Mouse (Mus musculus): ENCODE results near the gene Uqcrq. TPM values are rescaled to one million over a fixed set of nuclear protein-coding genes. Genes with fewer than 3 reads are reported as not detected.
"Not testable (repeated sequence)": the region's sequence is repeated elsewhere in the genome, so short reads cannot be mapped to it uniquely, and the experiment has no call there.

The Uqcrq gene
- polyA plus RNA-seq, 1 experiment = 665 TPM

DNA sequence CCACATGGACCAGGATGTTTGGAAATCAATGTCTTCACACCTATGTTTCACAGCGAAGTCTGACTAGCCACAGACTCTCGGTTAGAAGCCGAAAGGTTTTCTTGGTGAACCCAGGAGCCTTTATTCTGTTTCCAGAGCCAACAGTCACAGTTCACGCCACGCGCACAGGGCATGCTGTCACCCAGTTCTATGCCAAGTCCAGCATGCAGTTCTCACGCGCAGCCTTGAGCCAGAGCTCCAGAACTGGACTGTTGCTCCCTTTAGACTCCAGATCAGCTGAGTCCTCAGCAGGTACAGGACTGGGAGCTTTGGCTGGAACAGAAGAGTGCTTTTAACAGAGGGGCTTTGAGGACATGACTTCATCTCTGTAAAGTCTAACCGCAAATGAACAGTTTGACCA is 21.8 kb upstream of the Uqcrq start:
- DNase-seq (ENCODE audit: low read depth) = no peak

DNA sequence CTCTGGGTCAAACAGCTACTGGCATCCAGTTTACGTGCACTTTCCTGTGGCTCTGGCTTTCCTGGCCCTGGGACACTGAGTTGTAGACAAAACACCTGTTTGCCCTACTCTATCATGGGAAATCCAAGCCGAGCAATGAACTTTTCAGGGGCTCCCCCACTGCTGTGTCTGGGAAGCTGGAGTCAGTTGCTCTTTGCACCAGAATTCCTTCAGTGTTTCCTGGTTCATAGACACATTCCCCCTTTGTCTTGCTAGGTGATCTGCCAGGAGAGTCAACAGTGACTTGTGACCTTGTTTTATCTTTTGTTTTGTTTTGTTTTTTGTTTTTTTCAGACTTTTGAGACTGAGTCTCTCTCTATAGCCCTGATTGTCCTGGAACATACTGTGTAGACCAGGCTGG is 20.7 kb upstream of the Uqcrq start:
- no peak for DNase-seq (ENCODE audit: low read depth)

GRCm38 (mm10) chr11:53450070-53450705 is 19.6 kb upstream of the Uqcrq start:
- no peak for DNase-seq (ENCODE audit: low read depth)

GRCm38 (mm10) chr11:53448529-53448928 is 17.9 kb upstream of the Uqcrq start:
- DNase-seq (ENCODE audit: low read depth) = no peak

GRCm38 (mm10) chr11:53447996-53448395 is 17.4 kb upstream of the Uqcrq start:
- no peak for DNase-seq (ENCODE audit: low read depth)

DNA sequence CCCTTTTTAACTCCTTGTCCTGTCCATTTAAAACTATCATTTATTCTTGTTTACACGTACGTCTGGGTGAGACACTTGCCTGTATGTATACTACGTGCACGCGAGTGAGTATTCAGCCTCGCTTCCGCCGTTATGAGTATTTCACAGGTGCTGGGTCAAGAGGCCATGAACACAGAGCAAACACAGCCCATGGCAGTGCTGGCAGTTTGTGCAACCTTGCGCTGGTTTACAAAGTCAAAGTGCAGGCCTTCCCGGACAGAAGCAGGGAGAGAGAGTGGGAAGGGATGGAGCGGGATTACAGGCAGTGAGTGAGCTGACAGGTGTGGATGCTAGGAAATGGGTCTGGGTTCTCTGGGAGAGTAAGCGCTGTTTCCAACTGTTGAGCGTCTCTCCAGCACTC is 15.6 kb upstream of the Uqcrq start:
- no peak for DNase-seq (ENCODE audit: low read depth)

GRCm38 (mm10) chr11:53445562-53445961 is 14.9 kb upstream of the Uqcrq start:
- DNase-seq (ENCODE audit: low read depth) = no peak

DNA sequence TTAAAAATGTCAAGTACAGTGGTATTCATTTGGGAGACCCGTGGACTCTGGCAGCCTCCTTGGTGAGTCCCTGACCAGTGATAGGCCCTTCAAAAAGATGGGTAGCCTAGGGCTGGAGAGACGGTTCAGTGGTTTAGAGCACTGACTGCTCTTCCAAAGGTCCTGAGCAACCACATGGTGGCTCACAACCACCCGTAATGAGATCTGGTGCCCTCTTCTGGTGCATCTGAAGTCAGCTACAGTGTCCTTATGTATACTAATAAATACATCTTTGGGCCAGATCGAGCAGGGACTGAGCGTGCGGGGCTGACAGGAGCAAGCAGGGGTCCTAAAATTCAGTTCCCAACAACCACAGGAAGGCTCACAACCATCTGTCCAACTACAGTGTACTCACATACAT is 13.2 kb upstream of the Uqcrq start:
- DNase-seq (ENCODE audit: low read depth) = no peak

GRCm38 (mm10) chr11:53441921-53442320 is 11.3 kb upstream of the Uqcrq start:
- DNase-seq (ENCODE audit: low read depth) = no peak

GRCm38 (mm10) chr11:53436338-53436737 is 5.7 kb upstream of the Uqcrq start:
- DNase-seq (ENCODE audit: low read depth) = no peak

- no peak for DNase-seq (ENCODE audit: low read depth)
These were observed 4.9 kb upstream of the Uqcrq start for GRCm38 (mm10) chr11:53435504-53435903.

- DNase-seq (ENCODE audit: low read depth) = no peak
These were observed 2.4 kb upstream of the Uqcrq start for GRCm38 (mm10) chr11:53433057-53433456.

DNA sequence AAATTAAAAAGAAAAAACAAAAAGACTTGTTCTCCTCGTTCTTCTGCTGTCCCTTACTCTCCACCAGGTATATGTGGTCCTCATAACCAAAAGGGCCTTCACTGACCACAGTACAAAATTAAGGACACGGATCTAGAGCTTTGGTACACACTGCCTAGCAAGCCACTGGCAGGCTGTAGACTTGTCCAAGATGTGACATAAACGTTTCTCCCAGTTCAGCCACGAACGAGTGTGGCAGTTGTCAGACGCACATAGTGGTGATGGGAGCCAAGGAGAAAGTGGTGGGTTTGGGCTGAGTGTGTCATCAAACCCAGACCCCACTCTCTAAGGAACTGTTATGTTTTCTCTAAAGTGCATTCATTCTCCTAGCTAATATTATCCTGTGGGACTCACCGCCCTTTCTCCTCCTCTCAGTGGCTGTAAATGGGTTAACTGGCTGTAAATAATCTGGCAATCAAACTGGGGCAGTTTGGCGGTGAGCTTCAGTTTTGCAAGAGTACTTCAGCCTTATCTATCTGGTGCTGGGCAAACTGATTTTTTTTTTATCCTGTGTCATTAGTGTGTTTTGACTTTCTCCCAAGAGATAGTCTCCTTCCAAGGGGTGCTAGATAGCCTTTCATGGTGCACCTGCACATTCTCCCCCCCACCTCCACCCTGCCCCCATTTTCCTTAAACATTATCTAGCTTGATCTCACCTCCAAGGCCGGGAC is 871 bp upstream of the Uqcrq start:
- DNase-seq (ENCODE audit: low read depth) = no peak

DNA sequence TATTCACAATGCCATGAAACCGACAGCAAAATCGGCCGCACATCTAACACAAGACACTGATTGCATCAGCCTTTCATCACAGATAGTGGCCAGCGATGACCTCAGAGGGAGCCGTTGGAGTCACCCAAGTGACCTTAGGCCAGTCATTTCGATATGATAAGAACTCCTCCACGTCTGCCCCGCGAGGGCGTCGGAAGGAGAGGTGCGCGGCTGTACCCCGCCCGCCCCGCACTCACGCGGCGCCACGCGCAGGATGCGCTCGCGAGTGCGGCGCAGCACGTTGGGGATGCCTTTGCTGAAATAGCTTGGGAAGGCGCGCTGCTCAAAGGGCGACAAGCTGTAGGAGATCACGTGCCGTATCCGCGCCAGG is 346 bp downstream of the Uqcrq start:
- no peak for DNase-seq (ENCODE audit: low read depth)

GRCm38 (mm10) chr11:53429182-53429581 is 1.4 kb downstream of the Uqcrq start:
- DNase-seq (ENCODE audit: low read depth) = no peak

- DNase-seq (ENCODE audit: low read depth) = no peak
These were observed 1.9 kb downstream of the Uqcrq start for GRCm38 (mm10) chr11:53428716-53429057.

- DNase-seq (ENCODE audit: low read depth) = no peak
These were observed 2.5 kb downstream of the Uqcrq start for GRCm38 (mm10) chr11:53427993-53428715.

GRCm38 (mm10) chr11:53426914-53427313 is 3.7 kb downstream of the Uqcrq start:
- DNase-seq (ENCODE audit: low read depth) = not testable (repeated sequence)

DNA sequence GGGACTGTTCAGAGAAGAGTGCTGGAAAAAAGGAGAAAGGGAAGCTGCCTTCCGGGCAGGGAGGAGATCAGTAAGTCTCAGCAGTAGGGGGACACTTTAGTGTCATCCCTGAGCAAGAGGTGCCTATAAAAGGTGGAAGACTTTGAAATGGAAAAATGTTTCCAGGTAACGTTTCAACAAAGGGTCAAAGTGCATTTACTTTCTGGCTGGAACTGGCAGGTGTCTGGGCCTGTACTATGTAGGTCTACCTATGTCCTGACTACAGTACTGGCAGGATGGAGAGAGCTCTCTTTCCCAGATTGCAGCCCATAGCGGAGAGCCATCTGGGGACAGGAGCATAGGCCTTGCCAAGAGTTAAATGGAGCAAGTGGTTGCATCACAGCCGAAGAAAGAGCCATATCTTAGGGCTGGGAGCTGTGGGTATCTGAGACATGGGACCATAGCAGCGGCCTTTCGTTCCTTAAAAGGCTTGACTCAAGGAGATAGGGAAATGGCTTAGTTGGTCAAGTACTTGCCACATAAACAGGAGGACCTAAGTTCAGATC is 4.8 kb downstream of the Uqcrq start:
- DNase-seq (ENCODE audit: low read depth) = no peak

GRCm38 (mm10) chr11:53425251-53425650 is 5.4 kb downstream of the Uqcrq start:
- no peak for DNase-seq (ENCODE audit: low read depth)

- no peak for DNase-seq (ENCODE audit: low read depth)
These were observed 5.8 kb downstream of the Uqcrq start for GRCm38 (mm10) chr11:53424826-53425225.

- no peak for DNase-seq (ENCODE audit: low read depth)
These were observed 7.6 kb downstream of the Uqcrq start, which contains the start of gene Leap2 for GRCm38 (mm10) chr11:53423036-53423435. Gene Leap2, minus strand, starts transcription at chr11:53423170.

- no peak for DNase-seq (ENCODE audit: low read depth)
These were observed 12.6 kb downstream of the Uqcrq start for GRCm38 (mm10) chr11:53418048-53418447.
